Mouse (Mus musculus) monocyte, adult 2 months (primary cell): ENCODE results near the gene Hsfy2.

Experiments
- DNase-seq, 2 experiments: peaks; one replicate each; pipeline ENCODE4 v3.0.0; 2022; ENCODE audit warnings: low spot score in 2 of 2, low read depth in 1 of 2

Gene Hsfy2

GRCm38 (mm10) chr1:56637335-56637734 is at the start of gene Hsfy2:
Hsfy2 (minus strand) TSS chr1:56637435.
- no peak for DNase-seq

GRCm38 (mm10) chr1:56685053-56685557 is 47.9 kb upstream of the Hsfy2 start:
- no peak for DNase-seq

- no peak for DNase-seq
Measured at GRCm38 (mm10) chr1:56684512-56684911, 47.3 kb upstream of the Hsfy2 start.

GRCm38 (mm10) chr1:56681258-56681657 is 44.0 kb upstream of the Hsfy2 start:
- DNase-seq: no peak

DNA sequence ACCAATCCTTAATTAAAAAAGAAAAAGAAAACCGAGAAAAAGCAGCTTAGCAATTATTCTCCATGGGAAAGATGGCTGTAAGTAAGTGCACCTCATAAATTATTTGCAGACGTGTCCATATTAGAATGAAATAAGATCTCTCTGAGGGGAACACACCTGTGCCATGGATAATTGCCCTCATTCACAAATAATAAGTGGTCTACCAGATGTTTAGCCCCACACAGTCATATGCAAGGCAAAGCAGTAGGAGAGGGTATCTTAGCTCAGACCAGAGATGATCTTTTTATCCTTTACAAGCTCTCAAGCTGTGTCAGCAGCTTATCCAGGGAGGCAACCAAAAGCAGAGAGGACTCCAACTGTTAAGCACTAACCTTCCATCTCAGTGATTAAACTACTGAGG is 38.0 kb upstream of the Hsfy2 start:
- no peak for DNase-seq

DNA sequence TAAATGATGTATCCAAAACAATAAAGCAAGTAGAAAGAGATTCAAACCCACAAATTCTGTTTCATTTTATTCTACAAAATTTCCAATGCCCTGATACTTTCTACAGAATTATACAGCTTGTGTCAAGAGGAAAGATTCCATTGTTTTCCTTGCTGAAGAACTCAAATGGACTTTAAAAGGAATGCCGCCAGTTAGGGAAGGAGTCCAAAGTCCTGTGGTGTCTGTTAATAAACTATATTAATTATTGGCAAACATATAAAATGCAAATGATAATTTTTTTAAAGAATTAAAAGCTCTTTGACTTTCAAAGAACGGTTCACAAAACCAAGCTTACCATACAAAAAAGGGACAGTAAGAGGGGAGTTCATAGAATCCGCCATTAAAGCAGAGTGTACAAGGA is 37.4 kb upstream of the Hsfy2 start:
- no peak for DNase-seq

GRCm38 (mm10) chr1:56671241-56671945 is 34.2 kb upstream of the Hsfy2 start:
- DNase-seq: no peak

GRCm38 (mm10) chr1:56670509-56670908 is 33.3 kb upstream of the Hsfy2 start:
- no peak for DNase-seq

DNA sequence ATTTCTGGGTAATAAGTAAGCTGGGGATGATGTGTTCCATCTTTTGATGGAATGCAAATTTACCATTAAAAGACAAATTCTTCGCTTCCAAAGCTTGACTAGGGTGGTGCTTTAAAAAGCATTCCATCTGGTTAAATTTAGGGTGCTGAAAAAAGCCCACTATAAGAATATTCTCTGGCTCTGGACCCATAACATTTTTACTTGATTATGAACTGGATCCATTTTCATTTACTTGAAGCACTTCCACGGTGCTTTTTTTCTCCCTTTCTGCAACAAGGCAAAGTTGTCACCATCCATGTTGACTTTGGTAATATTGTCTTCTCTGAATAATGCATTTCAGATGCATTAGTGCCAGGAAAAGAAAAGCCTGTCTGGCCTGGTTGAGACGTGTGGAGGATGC is 27.4 kb upstream of the Hsfy2 start:
- DNase-seq: no peak

DNA sequence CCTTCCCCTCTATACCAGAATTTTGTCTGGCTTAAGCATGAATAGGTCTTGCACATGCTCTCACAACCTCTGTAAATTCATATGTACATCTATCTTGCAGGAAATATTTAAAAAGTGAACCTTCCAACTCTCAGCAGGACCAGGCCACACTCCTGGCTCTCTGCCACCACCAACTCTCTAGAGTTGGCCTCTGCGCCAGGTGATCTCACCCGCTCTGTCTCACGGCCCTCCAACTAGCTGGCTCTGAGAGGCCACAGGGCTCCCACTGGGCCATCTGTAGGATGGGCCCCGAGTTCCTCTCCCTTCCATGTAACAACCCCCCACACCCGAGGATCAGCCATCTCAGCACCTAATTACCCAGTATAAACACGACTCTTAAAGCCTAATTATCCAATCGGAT is 10.4 kb downstream of the Hsfy2 start:
- DNase-seq: no peak

DNA sequence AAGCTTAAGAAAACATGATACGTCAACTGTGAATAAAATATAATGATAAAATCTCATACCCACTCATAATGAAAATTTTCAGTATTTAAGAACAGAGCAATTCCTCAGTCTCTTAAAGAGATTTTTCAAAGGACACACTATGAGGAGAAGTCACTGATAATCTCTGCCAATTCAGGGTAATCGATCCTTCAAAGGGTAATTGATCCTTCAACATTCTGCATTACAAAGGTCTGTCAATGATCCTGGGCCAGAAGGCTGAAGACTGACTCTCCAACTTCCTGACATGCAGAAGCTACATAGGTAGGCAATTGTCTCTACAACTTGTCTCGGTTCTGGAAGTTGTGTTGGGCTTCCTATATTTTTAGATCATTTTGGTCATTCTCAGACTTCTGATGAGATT is 12.9 kb downstream of the Hsfy2 start:
- DNase-seq: no peak

DNA sequence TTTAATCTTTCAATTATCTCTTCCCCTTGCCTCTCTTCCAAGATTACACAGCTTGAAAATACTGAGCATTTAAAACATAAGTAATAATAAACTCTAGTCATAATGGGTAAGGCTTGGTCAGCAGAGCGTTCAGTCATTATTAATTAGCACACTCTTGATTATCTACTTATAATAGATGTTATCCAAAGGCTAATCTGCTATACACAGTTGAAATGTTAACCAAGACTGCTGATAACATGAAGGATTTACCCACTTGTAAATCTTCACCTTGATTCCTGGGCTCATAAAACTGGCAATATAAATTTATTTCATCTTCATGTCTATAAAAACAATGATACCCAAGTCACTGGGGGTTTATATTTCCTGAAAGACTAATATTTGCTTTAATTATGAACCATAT is 24.9 kb downstream of the Hsfy2 start:
- no peak for DNase-seq
